Mouse (Mus musculus): ENCODE results near the gene Olfr873. TPM values are rescaled to one million over a fixed set of nuclear protein-coding genes. Genes with fewer than 3 reads are reported as not detected.
"Not testable (repeated sequence)": the region's sequence is repeated elsewhere in the genome, so short reads cannot be mapped to it uniquely, and the experiment has no call there.

Olfr873 gene
- total RNA-seq (2021) = not detected
- long read RNA-seq, experiment 1 = 0 reads
- long read RNA-seq, experiment 2 = 0 reads

DNA sequence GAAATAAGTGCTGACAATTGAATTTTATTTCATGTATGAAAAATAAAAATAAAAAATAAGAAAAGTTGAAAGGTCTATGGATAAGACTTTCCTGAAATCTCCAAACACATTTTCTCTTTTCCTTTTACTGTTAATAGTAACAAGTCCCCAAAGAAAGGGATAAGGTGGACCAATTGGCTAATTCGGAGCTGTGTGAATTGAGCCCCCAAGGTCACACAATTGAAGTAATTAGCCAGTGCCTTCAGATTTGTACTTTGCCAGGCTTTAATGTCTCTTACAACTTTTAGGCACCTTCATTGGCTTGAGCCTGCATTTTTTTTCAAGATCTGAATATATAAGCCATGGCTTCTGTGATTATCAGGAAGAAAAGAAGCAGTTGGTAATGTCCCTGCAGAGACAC, at the start of gene Olfr873:
TSS of gene Olfr873 (plus strand) at position 301 of the 400 bp plus-strand sequence.
- no peak for DNase-seq

DNA sequence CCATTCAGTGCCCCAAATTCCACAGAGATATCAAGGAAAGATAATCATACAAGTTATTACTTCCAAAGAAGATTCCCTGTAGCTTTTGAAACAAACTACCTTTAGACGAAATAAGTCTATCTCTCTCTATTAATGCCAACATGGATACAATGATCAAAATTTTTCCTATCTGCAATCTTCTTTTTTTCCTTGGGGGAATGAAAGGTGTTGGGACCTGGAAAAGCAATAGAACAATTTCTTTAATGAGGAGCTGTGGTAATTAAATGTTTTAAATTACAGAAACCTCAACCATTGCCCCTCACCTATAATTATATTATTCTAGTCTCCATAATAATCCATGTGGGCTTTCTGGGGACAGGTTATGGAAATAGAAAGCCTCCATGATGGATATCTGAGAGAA, 16.3 kb upstream of the Olfr873 start, which contains the start of gene Olfr39:
TSS of gene Olfr39 (plus strand) at position 301 of the 400 bp plus-strand sequence.
- DNase-seq = no peak

GRCm38 (mm10) chr9:20295562-20295961, 2.8 kb upstream of the Olfr873 start:
- not testable (repeated sequence) for DNase-seq

DNA sequence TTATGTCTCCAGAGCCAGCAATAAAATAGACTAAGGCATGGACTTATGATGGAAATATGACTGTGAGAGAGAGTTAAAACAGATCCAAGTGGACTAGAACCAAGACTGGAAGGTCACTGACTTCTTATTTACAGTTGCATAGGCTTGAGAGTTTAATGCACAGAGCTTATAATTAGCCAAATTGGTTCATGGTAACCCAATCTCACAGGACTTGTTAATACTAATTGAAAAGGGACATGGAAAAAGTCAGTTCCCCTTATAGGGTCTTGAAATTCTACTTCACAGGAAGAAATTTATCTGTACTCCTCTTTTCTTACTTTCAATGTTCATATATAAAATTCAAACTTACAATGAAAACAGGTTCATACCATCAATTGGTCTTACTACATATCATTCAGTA, 37.7 kb downstream of the Olfr873 start, which contains the start of gene Olfr18:
TSS of gene Olfr18 (minus strand) at position 101 of the 400 bp plus-strand sequence.
- DNase-seq = no peak

DNA sequence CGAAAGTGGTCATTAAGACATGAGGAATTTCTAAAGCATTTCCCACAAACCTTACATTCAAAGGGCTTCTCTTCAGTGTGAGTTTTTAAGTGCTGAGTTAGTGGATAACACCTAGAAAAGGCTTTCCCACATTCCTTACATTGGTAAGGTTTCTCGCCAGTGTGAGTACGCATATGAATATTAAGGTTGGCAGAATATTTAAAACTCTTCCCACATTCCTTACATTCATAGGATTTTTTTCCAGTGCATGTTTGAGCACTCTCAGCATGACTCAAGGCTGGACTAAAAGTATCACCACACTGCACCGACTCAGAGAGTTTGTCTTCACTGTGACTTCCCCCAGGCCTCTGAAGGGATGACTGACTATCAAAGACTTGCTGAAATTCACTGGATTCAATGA, 50.2 kb downstream of the Olfr873 start:
- no peak for DNase-seq

Other genes starting within 250 kb of the Olfr873 start
- not detected for gene Olfr867, start 241.0 kb upstream of the Olfr873 start, total RNA-seq (2021)
- gene Olfr868, start 199.9 kb upstream of the Olfr873 start, total RNA-seq (2021) = not detected
- gene Olfr869, start 169.5 kb upstream of the Olfr873 start, total RNA-seq (2021) = not detected
- not detected for gene Olfr870, start 124.5 kb upstream of the Olfr873 start, total RNA-seq (2021)
- gene Olfr871, start 86.3 kb upstream of the Olfr873 start, total RNA-seq (2021) = not detected
- gene Olfr872, start 61.4 kb upstream of the Olfr873 start, total RNA-seq (2021) = not detected
- not detected for gene Olfr39, start 16.2 kb upstream of the Olfr873 start, total RNA-seq (2021)
- not detected for gene Olfr18, start 37.6 kb downstream of the Olfr873 start, total RNA-seq (2021)
- 10 to 100 TPM in 1 of 2 experiments, 1 to 10 TPM in 1; 8.2 to 10.5 TPM for gene Zfp560, start 86.6 kb downstream of the Olfr873 start, total RNA-seq (2021)
- 1 to 10 TPM; 6.7 to 7.2 TPM for gene Zfp26, start 161.6 kb downstream of the Olfr873 start, total RNA-seq (2021)
- 1 to 10 TPM; 7.0 to 7.8 TPM for gene Zfp426, start 194.2 kb downstream of the Olfr873 start, total RNA-seq (2021)
- gene Zfp266, start 222.9 kb downstream of the Olfr873 start, total RNA-seq (2021) = 10 to 100 TPM; 14.2 to 14.7 TPM

All from gastrocnemius, postnatal 25 days (tissue).